Mouse (Mus musculus) T-cell, adult 2 months (primary cell): ENCODE measurements around the gene Gm45799.

ENCODE experiments used
- DNase-seq: peaks from one replicate; pipeline ENCODE4 v3.0.0; 2022; ENCODE audit warnings: low spot score

The Gm45799 gene

DNA sequence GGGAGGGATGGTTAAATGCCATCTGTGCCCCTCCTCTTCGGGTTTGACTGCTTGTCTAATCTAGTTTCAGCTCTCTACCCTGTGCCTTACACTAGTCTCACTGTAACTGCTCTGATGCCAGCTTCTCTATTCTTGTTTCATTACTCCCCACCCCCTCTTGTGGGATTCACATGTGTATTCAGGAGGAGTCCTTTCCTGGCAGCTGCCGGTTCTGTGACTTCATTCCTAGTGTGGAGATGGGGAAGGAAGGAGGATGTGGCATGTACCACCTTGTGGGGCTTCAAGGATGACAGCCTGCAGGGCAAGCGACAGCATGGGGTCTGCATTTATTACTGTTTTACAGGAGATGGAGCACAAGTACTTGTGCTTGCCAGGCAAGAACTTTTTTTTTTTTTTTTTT is 1.6 kb downstream of the Gm45799 start:
- DNase-seq = no peak

DNA sequence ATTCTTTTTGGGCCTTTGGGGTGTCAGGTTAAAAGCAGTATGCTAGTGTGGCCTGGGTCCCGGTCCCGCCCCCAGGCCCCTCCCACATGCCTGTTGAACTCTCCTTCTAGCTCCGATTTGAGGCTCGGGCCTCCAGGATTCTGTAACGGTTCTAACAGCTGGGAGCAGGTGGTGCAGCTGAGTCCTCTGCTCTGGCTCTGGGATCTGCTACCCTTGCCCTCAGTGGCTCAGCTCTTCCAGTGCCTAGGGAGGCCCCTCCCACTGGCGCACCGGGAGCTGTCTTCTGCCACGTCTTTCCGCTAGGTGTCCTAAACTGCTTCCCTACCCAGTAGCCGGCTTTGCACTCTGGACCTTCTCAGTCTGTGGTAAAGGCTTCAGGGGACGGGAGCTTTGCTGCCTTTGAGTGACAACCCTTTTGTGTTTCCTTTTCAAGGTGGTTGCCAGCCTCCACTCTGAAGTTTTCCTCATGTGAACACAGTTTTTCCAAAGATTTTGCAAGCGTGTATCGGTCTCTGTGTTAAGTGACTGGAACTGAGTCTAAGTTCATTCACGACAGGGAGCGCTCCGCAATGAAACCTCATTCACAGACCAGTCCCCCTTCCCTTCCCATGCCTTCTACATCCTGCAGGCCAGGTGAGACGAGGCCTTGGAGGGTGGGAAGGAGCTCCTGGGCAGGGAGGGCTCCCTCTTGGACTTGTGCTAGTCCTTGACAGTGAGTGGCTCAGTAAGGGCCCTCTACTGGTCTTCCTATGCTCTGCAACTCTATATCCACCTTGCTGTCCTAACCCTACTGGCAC is 10.5 kb downstream of the Gm45799 start, which contains the start of gene Dnhd1:
Dnhd1 (plus strand) TSS at position 189 of the 797 bp plus-strand sequence.
- DNase-seq = peak; percentile 62

DNA sequence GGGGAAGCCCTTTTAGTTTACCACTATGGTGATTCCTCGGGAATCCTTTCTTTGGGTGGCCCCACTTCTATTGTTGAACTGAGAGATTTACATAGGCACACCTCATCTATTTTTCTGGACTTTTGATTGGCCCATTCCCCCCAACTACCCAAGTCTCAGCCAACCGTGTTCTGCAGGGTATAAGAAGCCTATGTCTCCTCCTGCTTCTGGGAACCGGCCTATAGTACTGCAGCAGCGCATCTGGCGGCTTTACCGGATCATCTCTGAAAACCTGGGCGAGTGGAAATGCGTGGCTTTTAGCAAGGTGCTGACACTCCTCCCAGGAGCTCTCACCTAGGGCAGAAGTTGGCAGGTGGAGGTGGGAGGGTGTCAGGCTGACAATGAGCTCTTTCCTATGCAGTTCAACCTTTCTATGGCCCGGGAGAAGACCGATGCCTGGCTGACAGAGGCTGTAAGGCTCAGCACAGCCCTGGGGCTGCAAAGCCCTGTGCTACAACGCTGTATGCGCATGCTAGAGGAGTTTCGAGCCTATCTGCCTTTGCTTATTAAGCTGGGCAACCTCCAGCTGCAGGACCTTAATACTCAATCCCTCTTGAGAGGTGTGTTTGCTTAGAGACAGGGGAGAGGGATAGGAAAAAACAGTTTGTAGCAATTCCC is 45.3 kb downstream of the Gm45799 start:
- DNase-seq = no peak

DNA sequence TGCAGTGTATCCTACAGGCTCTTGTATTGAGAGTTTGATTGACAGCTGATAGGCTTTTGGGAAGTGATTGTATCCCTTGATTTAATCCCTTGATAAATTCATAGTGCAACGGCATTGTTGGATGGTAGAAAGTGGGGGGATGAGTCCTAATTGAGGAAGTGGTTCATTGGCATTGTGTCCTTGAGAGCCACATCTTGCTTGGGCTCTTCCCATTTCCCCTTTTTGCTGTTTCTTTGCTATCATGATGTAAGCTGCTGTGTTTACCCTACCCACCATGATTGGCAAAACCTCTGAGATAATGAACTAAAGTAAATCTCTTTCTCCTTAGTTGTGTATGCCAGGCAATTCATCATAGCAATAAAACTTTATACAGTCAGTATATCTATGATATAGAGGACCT is 50.5 kb downstream of the Gm45799 start:
- DNase-seq = no peak

DNA sequence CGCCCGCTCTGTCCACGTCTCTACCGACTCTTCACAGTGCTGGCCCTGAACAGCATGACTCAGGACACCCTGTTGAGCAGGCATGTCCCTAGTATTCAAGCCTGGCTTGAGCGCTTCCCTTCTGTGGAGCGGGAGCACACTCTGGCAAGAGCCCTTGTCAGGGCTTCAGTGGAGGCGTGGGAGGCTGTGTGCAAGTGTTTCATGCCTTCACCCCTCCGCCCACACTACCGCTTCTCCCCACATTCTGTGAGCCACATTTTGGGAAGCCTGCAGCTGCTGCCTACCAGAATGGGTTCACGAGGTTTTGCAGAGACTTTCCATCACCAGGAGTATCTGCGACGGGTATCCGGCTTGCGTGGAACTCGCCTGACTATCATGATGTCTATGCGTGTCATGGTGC is 62.8 kb downstream of the Gm45799 start:
- DNase-seq = no peak

DNA sequence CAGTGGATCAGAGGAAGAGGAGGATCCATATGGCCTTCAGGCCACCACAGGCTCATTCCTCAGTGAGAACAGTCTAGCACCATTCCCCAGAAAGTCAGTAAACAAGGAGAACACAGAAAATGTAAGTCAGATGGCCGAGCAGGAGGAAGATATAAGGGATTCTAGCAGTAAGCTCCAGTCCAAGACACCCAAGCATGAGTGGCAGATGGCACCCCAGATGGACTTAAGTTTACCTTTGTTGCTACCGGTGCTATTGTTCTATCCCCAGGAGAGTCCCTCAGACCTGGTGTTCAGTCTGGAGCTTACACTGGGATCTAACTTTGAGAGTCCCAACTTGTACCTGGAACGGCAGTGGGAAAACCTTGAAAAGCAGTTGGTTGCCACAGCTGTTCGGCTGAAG is 63.5 kb downstream of the Gm45799 start:
- DNase-seq = no peak

DNA sequence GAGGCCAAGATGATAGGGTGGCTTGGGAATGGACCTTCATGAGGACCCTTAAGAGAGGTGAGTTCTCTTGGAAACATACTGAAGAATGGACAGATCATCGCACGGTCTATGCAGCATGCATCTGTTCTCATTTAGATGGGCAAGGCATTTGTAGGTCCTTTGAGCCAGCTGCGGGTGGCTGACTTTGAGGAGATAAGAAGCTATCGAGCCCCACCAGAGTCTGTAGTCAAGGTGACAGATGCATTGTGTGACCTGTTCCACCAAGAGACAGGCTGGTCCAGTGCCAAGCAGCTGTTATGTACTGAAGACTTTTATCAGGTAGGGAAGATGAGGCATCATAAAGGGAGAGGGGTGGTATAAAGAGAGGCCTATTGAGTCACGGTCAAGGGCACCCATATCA is 68.4 kb downstream of the Gm45799 start:
- DNase-seq = no peak

DNA sequence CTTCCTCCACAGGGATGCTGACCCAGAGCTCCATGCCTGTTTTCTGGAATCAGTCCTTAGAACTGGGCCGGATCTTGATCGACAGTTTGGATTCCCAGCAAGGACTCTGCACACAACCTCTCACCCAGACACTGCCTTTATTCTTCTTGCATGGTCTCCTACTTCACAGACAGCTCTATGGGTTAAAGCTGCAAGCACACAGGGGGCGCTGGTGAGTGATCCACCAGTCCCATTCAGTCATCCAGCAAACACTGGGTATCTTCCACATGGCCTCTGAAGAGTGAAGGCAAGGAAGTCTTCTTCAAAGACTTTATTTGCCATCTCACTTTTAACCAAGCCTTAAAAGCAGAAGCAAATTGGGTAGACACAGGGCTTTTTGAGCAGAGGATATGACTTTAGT is 75.0 kb downstream of the Gm45799 start:
- DNase-seq = no peak

DNA sequence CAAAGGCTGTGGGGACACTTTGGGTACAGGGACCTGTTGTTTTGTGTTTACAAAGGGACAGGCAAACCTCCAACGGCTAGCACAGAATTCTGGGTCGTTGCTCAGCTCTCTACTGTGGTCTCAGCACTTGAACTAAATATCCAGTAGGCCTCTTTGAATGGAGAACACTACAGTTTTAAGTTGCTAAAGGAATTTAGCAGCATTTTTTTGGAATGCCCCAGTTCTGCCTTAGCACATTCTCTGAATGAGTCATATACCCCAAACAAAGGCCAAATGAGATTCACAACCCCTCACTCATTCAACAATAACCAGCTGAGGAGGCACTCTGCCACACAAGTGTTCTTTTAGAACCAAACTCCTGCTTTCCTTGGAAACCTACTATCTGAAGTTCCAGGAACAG is 81.6 kb downstream of the Gm45799 start:
- no peak for DNase-seq

DNA sequence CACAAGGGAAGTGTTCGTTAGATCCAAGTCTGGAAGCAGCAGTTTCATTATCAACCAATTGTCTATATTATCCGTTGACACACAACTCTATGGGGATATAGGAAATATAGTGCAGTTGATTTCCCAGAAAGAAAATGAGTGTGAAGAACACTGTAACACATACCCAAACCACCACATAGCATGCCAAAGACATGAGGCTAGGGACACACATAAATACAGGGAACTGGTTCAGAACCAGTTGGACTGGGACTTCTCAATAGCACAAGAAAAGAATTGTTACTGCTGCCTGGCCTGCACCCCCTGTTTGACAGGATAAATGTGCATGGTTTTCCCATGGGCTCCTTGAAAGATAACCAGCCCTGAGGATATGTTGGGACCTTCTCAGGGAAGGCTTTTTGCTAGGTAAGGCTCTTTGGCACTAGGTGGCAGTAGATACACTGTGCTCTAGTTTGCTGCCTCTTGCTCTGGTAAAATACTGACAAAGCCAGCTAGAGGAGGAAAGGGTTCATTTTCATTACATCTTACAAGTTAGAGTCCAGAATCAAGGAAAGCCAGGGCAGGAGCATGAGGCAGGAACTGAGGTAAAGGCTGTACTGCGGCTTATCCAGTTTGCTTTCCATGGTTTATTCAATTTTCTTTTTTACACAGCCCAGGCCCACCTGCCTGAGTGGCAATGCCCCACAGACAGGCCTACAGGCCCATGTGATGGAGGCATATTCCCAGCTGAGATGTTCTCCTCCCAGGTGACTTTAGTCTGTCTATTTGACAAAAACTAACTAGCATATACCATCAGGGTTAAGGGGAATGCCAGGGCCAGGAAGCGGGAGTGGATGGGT is 86.0 kb downstream of the Gm45799 start:
- DNase-seq = peak; percentile 46

DNA sequence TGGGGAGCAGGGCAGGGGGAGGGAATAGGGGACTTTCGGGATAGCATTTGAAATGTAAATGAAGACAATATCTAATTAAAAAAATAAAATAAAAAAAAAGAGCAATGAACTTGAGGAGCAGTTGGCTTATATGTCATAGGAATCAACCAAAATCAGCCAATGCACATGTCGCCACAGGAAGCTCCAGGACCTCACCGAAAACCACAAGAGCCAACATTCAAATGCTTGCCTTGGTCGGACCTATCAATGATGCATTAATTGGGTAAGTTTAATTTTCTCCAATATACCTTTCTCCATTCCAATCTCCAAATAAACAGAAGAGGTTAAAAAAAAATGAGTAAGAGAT is 86.6 kb downstream of the Gm45799 start:
- no peak for DNase-seq

DNA sequence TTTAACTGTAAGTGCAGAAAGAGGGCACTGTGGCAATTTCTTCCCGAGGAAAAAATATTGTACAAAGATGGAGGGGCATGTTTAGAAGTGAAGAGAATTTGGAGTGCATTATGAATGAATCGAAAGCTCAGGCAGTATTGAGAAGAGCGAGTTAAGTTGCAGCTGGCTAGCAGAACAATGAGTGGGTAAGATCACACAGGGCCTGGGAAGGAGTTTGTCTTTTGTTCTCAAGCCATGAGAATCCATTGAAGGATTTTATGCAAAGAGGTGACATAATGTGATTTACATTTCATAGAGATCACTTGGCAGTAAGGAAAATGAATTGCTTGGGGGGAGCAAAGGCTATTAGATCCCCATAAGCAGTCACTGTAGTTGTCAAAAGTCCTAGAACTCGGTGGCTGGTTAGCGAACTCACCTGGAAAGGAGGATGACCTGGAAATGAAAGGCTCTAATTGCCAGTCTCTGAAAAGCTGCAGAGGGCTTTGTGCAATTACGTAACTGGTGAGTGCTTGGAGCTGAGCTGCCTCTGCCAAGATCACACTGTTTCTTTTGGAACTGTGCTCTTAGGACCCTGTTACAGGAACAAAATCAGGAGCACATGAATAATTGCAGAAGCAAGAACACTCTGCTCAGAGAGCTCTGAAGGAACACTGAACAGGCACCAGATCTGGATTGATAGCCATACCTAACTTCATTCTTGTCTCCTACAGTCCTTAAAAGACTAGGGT is 88.5 kb downstream of the Gm45799 start:
- no peak for DNase-seq

DNA sequence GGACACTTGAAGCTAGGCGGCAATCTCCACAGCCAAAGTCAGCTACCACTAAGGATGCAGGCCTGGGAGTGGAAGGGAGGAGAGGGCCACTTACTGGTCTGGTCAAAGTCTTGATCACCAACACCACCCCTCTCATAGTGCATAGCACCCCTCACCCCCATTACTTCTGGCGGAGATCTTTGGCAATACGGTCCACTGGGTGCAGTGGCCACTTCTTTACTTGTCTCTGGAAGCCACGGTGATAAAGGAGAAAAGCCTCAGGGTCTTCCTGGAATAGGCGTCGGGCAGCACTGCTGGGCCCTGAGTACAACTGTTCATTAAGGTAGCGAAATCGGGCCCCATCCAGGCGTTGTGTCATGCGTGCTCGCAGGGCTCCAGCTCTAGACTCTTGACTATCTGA is 93.5 kb downstream of the Gm45799 start:
- no peak for DNase-seq
